Comparison of ENCODE assay signal across 25 mouse cellular contexts in genomic region chr12:118850851-118851410, GRCm38 (mm10). TPM values are rescaled to one million over a fixed set of nuclear protein-coding genes. Genes with fewer than 3 reads are reported as not detected.
DNase-seq lines count a peak whose midpoint lies in the region; ATAC-seq and TF ChIP-seq lines count a peak whose summit lies in the region.
"Had no signal": no experiment of that assay in that cellular context is flagged by ENCODE, and none has a peak within 500 bp of the region (broad histone marks: within the 10 kb centered on the region; RNA-seq: fewer than 3 reads in every experiment).

No protein-coding gene starts in this region.

- 19% methylated on average over 12 of the region's 12 CpGs for WGBS in hindbrain, embryonic 10.5 days
- 20% methylated on average over 12 of the region's 12 CpGs for WGBS in hindbrain, postnatal 0 days
- 15% methylated on average over 12 of the region's 12 CpGs for WGBS in forebrain, embryonic 13.5 days
- WGBS in hindbrain, embryonic 14.5 days, result 13% methylated on average over 12 of the region's 12 CpGs

- peak overlapping the region; percentile 65 for H3K4me3 ChIP-seq in hindbrain, embryonic 10.5 days
- H3K4me3 ChIP-seq in hindbrain, postnatal 0 days (ENCODE audit: low read length), result no peak overlapping the region
- H3K4me3 ChIP-seq in E14TG2a.4 (replicated peaks; ENCODE audit: low read length), result peak overlapping the region; percentile 81; the same call in 1 of the 2 replicates
- H3K4me3 ChIP-seq in forebrain, embryonic 13.5 days, result peak overlapping the region; percentile 58
- H3K4me3 ChIP-seq in hindbrain, embryonic 14.5 days (replicated peaks; ENCODE audit: low read length), result peak overlapping the region; percentile 40
- H3K4me3 ChIP-seq: gastrocnemius, adult 2 months; intestine, embryonic 15.5 days; kidney, embryonic 15.5 days; liver, embryonic 13.5 days; lung, embryonic 15.5 days had no signal

- H3K4me1 ChIP-seq in hindbrain, embryonic 10.5 days (replicated peaks), result peaks cover 59% of the 10 kb centered on the region
- 0 out of 2 replicates have a peak, but pooled peaks cover 2% of the 10 kb centered on the region for H3K4me1 ChIP-seq in hindbrain, postnatal 0 days (ENCODE audit: insufficient read depth, low read length)
- peaks cover 51% of the 10 kb centered on the region for H3K4me1 ChIP-seq in E14TG2a.4 (replicated peaks; ENCODE audit: low read depth, low read length)
- peaks cover 59% of the 10 kb centered on the region for H3K4me1 ChIP-seq in forebrain, embryonic 13.5 days
- H3K4me1 ChIP-seq in hindbrain, embryonic 14.5 days (replicated peaks; ENCODE audit: control insufficient read depth, insufficient read depth, low read length), result peaks cover 17% of the 10 kb centered on the region

- no peak for TF ChIP-seq CTCF in hindbrain, postnatal 0 days (IDR thresholded peaks at IDR 0.05; ENCODE audit: low read depth)
- no peak for TF ChIP-seq CTCF in E14TG2a.4 (conservative IDR thresholded peaks at IDR 0.05; ENCODE audit: low read length)

- intact Hi-C loops in left cerebral cortex, postnatal 4 days (cut with DNase I), result loop anchor here (2.0 to 10.0 kb wide), 3 partner anchors 394 to 1036 kb away; no protein-coding TSS in a partner anchor

- ATAC-seq in hindbrain, postnatal 0 days, result no peak
- ATAC-seq in forebrain, embryonic 13.5 days, result no peak
- ATAC-seq in hindbrain, embryonic 14.5 days (ENCODE audit: low FRiP score), result no peak
- ATAC-seq: intestine, embryonic 15.5 days; Patski had no signal

- H3K9ac ChIP-seq in hindbrain, postnatal 0 days (replicated peaks; ENCODE audit: low read length), result no peak overlapping the region
- peak overlapping the region; percentile 57 for H3K9ac ChIP-seq in forebrain, embryonic 13.5 days
- H3K9ac ChIP-seq in hindbrain, embryonic 14.5 days, result no peak overlapping the region
- H3K9ac ChIP-seq: intestine, embryonic 15.5 days; kidney, embryonic 15.5 days; limb, embryonic 12.5 days; liver, embryonic 13.5 days; lung, embryonic 15.5 days had no signal

- DNase-seq in hindbrain, embryonic 10.5 days (ENCODE audit: low spot score), result no peak
- DNase-seq in hindbrain, postnatal 0 days (ENCODE audit: low spot score), result no peak
- DNase-seq in hindbrain, embryonic 14.5 days (ENCODE audit: low spot score), result no peak
- DNase-seq in left cerebral cortex, postnatal 4 days, result no peak
- no peak for DNase-seq in right cerebral cortex, postnatal 10 days (ENCODE audit: low spot score in 2 of 2)
- no peak for DNase-seq in layer of hippocampus, adult 11-12 months (ENCODE audit: low spot score)
- DNase-seq: adrenal gland, postnatal 36 days; cerebellum, adult 18-20 months; cerebellum, postnatal 36 days; gastrocnemius, adult 2 months; heart, postnatal 4 days; kidney, postnatal 4 days; liver, embryonic 13.5 days had no signal

- no peak overlapping the region for H3K4me2 ChIP-seq in hindbrain, postnatal 0 days (ENCODE audit: low read depth, low read length)
- H3K4me2 ChIP-seq in forebrain, embryonic 13.5 days, result peak overlapping the region; percentile 73
- no peak overlapping the region for H3K4me2 ChIP-seq in hindbrain, embryonic 14.5 days (replicated peaks)
- H3K4me2 ChIP-seq: intestine, embryonic 15.5 days; kidney, embryonic 15.5 days; liver, embryonic 13.5 days; lung, embryonic 15.5 days had no signal

- peaks cover 84% of the 10 kb centered on the region for H3K27me3 ChIP-seq in hindbrain, embryonic 10.5 days (ENCODE audit: insufficient read depth, poor library complexity, severe bottlenecking)
- peaks cover 79% of the 10 kb centered on the region for H3K27me3 ChIP-seq in hindbrain, postnatal 0 days (ENCODE audit: insufficient read depth, low read length)
- H3K27me3 ChIP-seq in E14TG2a.4 (ENCODE audit: insufficient read depth, low read length), result peaks cover 73% of the 10 kb centered on the region
- H3K27me3 ChIP-seq in forebrain, embryonic 13.5 days, result peaks cover 57% of the 10 kb centered on the region
- H3K27me3 ChIP-seq in hindbrain, embryonic 14.5 days (ENCODE audit: control insufficient read depth, insufficient read depth, low read length), result peaks cover 93% of the 10 kb centered on the region

- peaks cover 10% of the 10 kb centered on the region for H3K36me3 ChIP-seq in hindbrain, embryonic 10.5 days
- H3K36me3 ChIP-seq in hindbrain, postnatal 0 days (ENCODE audit: insufficient read depth, low read length), result no peaks in the 10 kb centered on the region
- H3K36me3 ChIP-seq in E14TG2a.4 (ENCODE audit: insufficient read depth, low read length), result no peaks in the 10 kb centered on the region
- no peaks in the 10 kb centered on the region for H3K36me3 ChIP-seq in forebrain, embryonic 13.5 days (ENCODE audit: poor library complexity, severe bottlenecking)
- no peaks in the 10 kb centered on the region for H3K36me3 ChIP-seq in hindbrain, embryonic 14.5 days (replicated peaks; ENCODE audit: control insufficient read depth, insufficient read depth)
- H3K36me3 ChIP-seq: intestine, embryonic 15.5 days; kidney, embryonic 15.5 days; limb, embryonic 12.5 days; liver, embryonic 13.5 days; lung, embryonic 15.5 days had no signal

- peak overlapping the region; percentile 93; the same call in 1 of the 2 replicates for H3K27ac ChIP-seq in hindbrain, embryonic 10.5 days
- no peak overlapping the region for H3K27ac ChIP-seq in hindbrain, postnatal 0 days
- H3K27ac ChIP-seq in forebrain, embryonic 13.5 days, result no peak overlapping the region
- H3K27ac ChIP-seq in hindbrain, embryonic 14.5 days, result no peak overlapping the region
- H3K27ac ChIP-seq: gastrocnemius, adult 2 months; intestine, embryonic 15.5 days; kidney, embryonic 15.5 days; limb, embryonic 12.5 days; liver, embryonic 13.5 days; lung, embryonic 15.5 days; macrophage had no signal

- no peaks in the 10 kb centered on the region for H3K9me3 ChIP-seq in hindbrain, embryonic 10.5 days
- no peaks in the 10 kb centered on the region for H3K9me3 ChIP-seq in hindbrain, postnatal 0 days (ENCODE audit: low read length)
- H3K9me3 ChIP-seq in E14TG2a.4 (ENCODE audit: low read length), result no peaks in the 10 kb centered on the region
- no peaks in the 10 kb centered on the region for H3K9me3 ChIP-seq in forebrain, embryonic 13.5 days (replicated peaks)
- no peaks in the 10 kb centered on the region for H3K9me3 ChIP-seq in hindbrain, embryonic 14.5 days (ENCODE audit: control insufficient read depth, low read length)
- H3K9me3 ChIP-seq: intestine, embryonic 15.5 days; kidney, embryonic 15.5 days; limb, embryonic 12.5 days; liver, embryonic 13.5 days; lung, embryonic 15.5 days had no signal

RNA-seq across cellular contexts. Expression of gene Sp8, which starts 4.8 kb away (rescaled TPM):
- 9.1 and 12.0 TPM in 2 replicates for polyA plus RNA-seq in hindbrain, embryonic 10.5 days (2016; fragmentation: Nextera tagmentation; extraction: Ambion mirVana)
- 3.9 and 4.4 TPM in 2 replicates for total RNA-seq in hindbrain, postnatal 0 days (2014; rRNA removed)
- 1.8 and 2.0 TPM in 2 replicates for polyA plus RNA-seq in hindbrain, postnatal 0 days (2015; fragmentation: Nextera tagmentation; extraction: Ambion mirVana)
- 16.7 and 17.0 TPM in 2 replicates for polyA plus RNA-seq in forebrain, embryonic 13.5 days (2015; fragmentation: Nextera tagmentation; extraction: Ambion mirVana)
- polyA plus RNA-seq in hindbrain, embryonic 14.5 days (2014; fragmentation: Nextera tagmentation; extraction: Ambion mirVana), result 3.3 TPM in 2 replicates
- 1 to 10 TPM; 8.1 to 9.4 TPM for total RNA-seq in left cerebral cortex, postnatal 4 days (2021)
- total RNA-seq: adrenal gland, postnatal 36 days; gastrocnemius, adult 2 months; heart, postnatal 4 days; monocyte, adult 5-6 weeks had no signal
- polyA plus RNA-seq: gonadal fat pad, adult 2 months; heart, embryonic 14.5 days; intestine, embryonic 15.5 days; kidney, embryonic 15.5 days; liver, embryonic 13.5 days; lung, embryonic 15.5 days; macrophage; small intestine, adult 2 months had no signal
